Mouse (Mus musculus) embryo, embryonic 11.5 days (tissue): Measurements from ENCODE around the gene Tspan18.

Experiments used
- DNase-seq: peaks from one replicate; pipeline ENCODE4 v3.0.0-alpha.2; 2012; ENCODE audit warnings: low read depth, low spot score

The Tspan18 gene

GRCm38 (mm10) chr2:93333817-93334731, at the start of gene Tspan18:
Gene Tspan18, minus strand, starts transcription at chr2:93334505.
- peak; percentile 61 for DNase-seq

GRCm38 (mm10) chr2:93383831-93384230, 49.5 kb upstream of the Tspan18 start:
- DNase-seq, result no peak

GRCm38 (mm10) chr2:93380680-93381089, 46.4 kb upstream of the Tspan18 start:
- no peak for DNase-seq

GRCm38 (mm10) chr2:93377797-93378196, 43.5 kb upstream of the Tspan18 start:
- no peak for DNase-seq

GRCm38 (mm10) chr2:93377157-93377556, 42.9 kb upstream of the Tspan18 start:
- DNase-seq, result no peak

- DNase-seq, result no peak
These were observed 38.6 kb upstream of the Tspan18 start for GRCm38 (mm10) chr2:93372872-93373271.

GRCm38 (mm10) chr2:93372097-93372571, 37.8 kb upstream of the Tspan18 start:
- DNase-seq, result no peak

- no peak for DNase-seq
These were observed 34.6 kb upstream of the Tspan18 start for GRCm38 (mm10) chr2:93368954-93369353.

GRCm38 (mm10) chr2:93367962-93368361, 33.7 kb upstream of the Tspan18 start:
- DNase-seq, result no peak

- DNase-seq, result no peak
These were observed 31.1 kb upstream of the Tspan18 start for GRCm38 (mm10) chr2:93365411-93365810.

- DNase-seq, result no peak
These were observed 30.6 kb upstream of the Tspan18 start for GRCm38 (mm10) chr2:93364951-93365350.

- no peak for DNase-seq
These were observed 27.1 kb upstream of the Tspan18 start for GRCm38 (mm10) chr2:93361454-93361853.

- no peak for DNase-seq
These were observed 26.0 kb upstream of the Tspan18 start for GRCm38 (mm10) chr2:93360310-93360709.

- DNase-seq, result no peak
These were observed 23.1 kb upstream of the Tspan18 start for GRCm38 (mm10) chr2:93357391-93357790.

- no peak for DNase-seq
These were observed 21.5 kb upstream of the Tspan18 start for GRCm38 (mm10) chr2:93355845-93356244.

- DNase-seq, result no peak
These were observed 20.3 kb upstream of the Tspan18 start for GRCm38 (mm10) chr2:93354621-93355020.

- no peak for DNase-seq
These were observed 19.4 kb upstream of the Tspan18 start for GRCm38 (mm10) chr2:93353725-93354124.

GRCm38 (mm10) chr2:93352915-93353685, 18.8 kb upstream of the Tspan18 start:
- no peak for DNase-seq

- no peak for DNase-seq
These were observed 17.0 kb upstream of the Tspan18 start for GRCm38 (mm10) chr2:93351352-93351751.

- DNase-seq, result no peak
These were observed 12.7 kb upstream of the Tspan18 start for GRCm38 (mm10) chr2:93347018-93347417.

- DNase-seq, result no peak
These were observed 12.3 kb upstream of the Tspan18 start for GRCm38 (mm10) chr2:93346609-93347008.

GRCm38 (mm10) chr2:93345663-93346268, 11.5 kb upstream of the Tspan18 start:
- DNase-seq, result no peak
